In genomic region chr13:15699116-15699515, GRCm38 (mm10) we compare ENCODE assay signal across 16 mouse cellular contexts.
"Had no signal": no experiment of that assay in that cellular context is flagged by ENCODE, and none has a peak within 500 bp of the region (broad histone marks: within the 10 kb centered on the region; RNA-seq: fewer than 3 reads in every experiment).

No protein-coding gene starts in this region.

- H3K27me3 ChIP-seq: neural tube, embryonic 13.5 days; neural tube, embryonic 15.5 days; stomach, embryonic 15.5 days had no signal

- DNase-seq: retina, postnatal 1 day; right cerebral cortex, adult 18-20 months; right cerebral cortex, postnatal 14 days; right cerebral cortex, postnatal 25 days; right cerebral cortex, postnatal 4 days; spleen, adult 18-20 months; thymus, adult 18-20 months; thymus, adult 2 months; thymus, postnatal 14 days; thymus, postnatal 25 days; thymus, postnatal 36 days; thymus, postnatal 4 days had no signal

- H3K4me1 ChIP-seq: neural tube, embryonic 15.5 days; stomach, embryonic 15.5 days had no signal

- H3K4me2 ChIP-seq: neural tube, embryonic 13.5 days; neural tube, embryonic 15.5 days; stomach, embryonic 15.5 days had no signal

- H3K4me3 ChIP-seq: neural tube, embryonic 13.5 days; neural tube, embryonic 15.5 days; stomach, embryonic 15.5 days had no signal

- H3K9me3 ChIP-seq: neural tube, embryonic 13.5 days; neural tube, embryonic 15.5 days; stomach, embryonic 15.5 days had no signal

- H3K9ac ChIP-seq: neural tube, embryonic 13.5 days; neural tube, embryonic 15.5 days; stomach, embryonic 15.5 days had no signal

- H3K36me3 ChIP-seq: neural tube, embryonic 13.5 days; neural tube, embryonic 15.5 days; stomach, embryonic 15.5 days had no signal

- H3K27ac ChIP-seq: neural tube, embryonic 13.5 days; neural tube, embryonic 15.5 days; stomach, embryonic 15.5 days; stomach, postnatal 0 days had no signal
